Mouse (Mus musculus): ENCODE data around the gene Coq10a.

The Coq10a gene

GRCm38 (mm10) chr10:128385902-128386301 is 17.1 kb upstream of the Coq10a start:
- no peak for DNase-seq (ENCODE audit: low read depth, low spot score)

DNA sequence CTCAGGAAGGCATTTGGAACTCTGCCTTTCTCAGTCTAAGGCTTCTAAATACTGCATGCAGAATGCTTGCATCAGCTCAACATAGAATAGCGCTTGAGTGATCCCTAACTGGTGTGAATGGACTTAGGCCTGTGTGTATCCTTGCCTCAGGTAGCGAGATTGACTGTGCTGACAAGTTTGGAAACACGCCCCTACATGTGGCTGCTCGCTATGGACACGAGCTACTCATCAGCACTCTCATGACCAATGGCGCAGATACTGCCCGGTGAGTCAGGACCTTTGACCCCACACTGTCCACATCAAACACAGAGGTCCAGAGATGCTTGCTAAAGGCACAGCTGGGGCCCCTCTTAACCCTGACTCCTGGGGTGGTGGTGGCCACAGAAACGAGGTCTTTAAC is 13.7 kb upstream of the Coq10a start:
- DNase-seq (ENCODE audit: low read depth, low spot score): no peak

- DNase-seq (ENCODE audit: low read depth, low spot score): peak; percentile 86
Observed at GRCm38 (mm10) chr10:128380565-128380964, 11.8 kb upstream of the Coq10a start.

GRCm38 (mm10) chr10:128379260-128379659 is 10.5 kb upstream of the Coq10a start:
- DNase-seq (ENCODE audit: low read depth, low spot score): no peak

DNA sequence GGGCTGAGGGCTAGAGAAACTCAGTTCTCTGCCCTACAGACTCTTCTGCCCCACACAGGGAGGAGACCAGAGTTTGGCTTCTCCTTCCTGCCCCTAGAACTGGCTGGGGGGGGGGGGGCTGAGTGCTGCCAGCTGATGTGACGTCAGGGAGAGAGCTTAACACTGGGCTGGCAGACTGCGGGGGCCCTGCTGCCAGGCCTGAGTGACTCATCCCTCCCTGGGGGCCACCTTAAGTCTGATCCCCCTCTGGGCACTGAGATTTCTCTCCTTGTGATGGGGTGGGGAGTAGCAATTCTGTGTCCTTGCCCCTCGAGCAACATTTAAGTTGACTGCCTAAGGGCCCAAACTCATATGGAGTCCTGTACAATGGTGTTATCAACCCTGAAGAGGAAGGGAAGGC is 9.7 kb upstream of the Coq10a start:
- no peak for DNase-seq (ENCODE audit: low read depth, low spot score)

GRCm38 (mm10) chr10:128377940-128378448 is 9.2 kb upstream of the Coq10a start:
- no peak for DNase-seq (ENCODE audit: low read depth, low spot score)

DNA sequence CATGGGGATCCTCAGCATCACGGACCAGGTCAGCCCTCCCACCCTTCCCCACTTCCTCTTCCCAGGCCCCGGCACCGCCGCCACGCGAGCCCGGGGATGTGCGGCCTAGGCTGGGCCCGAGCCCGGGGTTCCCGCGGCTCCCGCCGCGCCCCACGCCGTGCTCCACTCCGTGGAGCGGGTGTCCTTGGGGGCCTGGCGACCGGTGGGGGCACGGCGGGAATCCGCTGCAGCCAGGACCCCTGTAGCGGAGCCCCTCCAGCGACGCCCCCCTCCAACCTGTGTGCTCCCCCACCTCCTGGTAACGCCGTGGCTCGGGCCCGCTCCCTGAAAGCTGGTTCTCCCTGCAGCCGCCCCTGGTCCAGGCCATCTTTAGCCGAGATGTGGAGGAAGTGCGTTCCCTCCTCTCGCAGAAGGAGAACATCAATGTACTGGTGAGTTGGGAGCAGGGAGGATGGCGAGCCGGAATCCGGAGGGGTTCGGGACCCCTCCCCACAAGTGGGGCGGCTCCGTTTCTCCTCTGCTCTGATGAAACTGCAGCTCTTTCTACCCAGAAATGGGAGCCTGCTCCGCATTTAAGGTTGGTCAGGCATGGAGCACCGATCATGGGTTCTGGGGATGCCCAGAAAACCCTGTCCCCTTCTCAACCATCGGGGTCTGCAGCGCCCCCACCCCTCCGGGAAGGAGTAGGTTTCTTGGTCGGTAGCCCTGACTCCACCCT is 8.6 kb upstream of the Coq10a start:
- peak; percentile 61 for DNase-seq (ENCODE audit: low read depth, low spot score)

DNA sequence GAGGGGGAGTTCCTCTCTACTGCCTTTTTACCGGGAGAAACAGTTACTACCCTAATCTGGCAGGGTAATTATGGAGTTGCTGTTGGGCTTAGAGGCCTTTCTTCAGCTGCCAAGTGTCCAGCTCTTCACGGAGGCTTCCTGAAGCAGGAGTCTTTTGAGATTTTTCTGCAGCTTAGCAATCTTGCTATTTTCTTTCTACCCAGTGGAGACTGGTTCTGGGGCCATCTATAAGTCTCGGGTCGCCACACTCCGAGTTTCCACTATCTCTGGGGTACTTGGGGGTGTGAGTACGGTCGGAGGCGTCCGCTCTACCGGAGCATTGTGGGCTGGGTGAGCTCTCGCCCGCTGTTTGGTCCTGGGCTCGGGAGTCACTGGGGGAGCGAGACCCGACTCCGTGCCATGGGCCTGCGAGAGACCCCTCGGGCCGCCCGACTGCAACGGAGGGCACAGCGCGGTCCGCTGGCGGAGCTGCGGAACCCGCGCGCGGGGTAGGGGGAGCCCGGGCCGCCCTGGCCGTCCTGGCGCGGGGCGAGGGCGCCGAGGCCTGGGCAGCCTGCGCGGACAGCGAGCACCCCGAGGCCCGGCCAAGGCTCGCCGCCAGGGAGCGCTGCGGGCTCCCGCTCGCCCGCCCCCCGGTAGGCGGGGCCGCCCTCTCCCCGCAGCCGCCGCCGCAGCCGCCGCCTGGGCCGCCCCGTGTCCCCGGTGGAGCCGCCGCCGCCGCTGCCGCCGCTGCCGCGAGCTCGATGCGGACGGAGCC is 7.8 kb upstream of the Coq10a start, which contains the start of gene Ankrd52:
Ankrd52 (plus strand) TSS at position 661 of the 757 bp plus-strand sequence.
- peak; percentile 77 for DNase-seq (ENCODE audit: low read depth, low spot score)

DNA sequence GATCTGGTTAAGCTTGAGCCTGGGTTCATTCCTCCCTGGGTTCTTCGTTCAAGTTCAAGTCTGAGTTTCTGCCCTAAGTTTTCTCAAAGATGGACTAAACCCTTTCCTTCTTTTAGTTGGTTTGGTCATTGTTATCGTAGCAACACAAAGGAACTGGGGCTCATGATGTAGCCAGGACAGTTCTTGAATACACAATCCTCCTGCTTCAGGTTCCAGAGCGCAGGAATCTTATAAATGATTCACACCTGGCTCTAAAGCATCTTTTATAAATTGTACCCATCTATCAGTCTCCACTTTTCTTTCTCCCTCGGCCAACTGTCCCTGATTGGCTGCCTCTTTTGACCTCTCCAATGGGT is 7.3 kb upstream of the Coq10a start:
- DNase-seq (ENCODE audit: low read depth, low spot score): no peak

- peak; percentile 91 for DNase-seq (ENCODE audit: low read depth, low spot score)
Observed at GRCm38 (mm10) chr10:128374393-128374792, 5.6 kb upstream of the Coq10a start.

GRCm38 (mm10) chr10:128372989-128373748 is 4.4 kb upstream of the Coq10a start:
- DNase-seq (ENCODE audit: low read depth, low spot score): peak; percentile 57

DNA sequence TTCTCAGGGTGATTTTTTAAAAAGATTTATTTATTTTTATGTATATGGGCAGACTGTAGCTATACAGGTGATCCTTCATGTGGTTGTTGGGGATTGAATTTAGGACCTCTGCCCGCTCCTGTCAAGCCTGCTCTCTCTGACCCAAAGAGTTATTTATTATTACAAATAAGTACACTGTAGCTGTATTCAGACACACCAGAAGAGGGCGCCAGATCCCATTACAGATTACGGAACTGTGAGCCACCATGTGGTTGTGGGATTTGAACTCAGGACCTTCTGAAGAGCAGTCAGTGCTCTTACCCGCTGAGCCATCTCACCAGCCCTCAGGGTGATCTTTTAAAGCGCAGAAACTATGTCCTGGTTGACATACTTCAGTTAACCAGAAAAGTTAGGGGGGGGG is 3.3 kb upstream of the Coq10a start:
- DNase-seq (ENCODE audit: low read depth, low spot score): no peak

GRCm38 (mm10) chr10:128370601-128371000 is 1.8 kb upstream of the Coq10a start:
- DNase-seq (ENCODE audit: low read depth, low spot score): peak; percentile 83

GRCm38 (mm10) chr10:128370021-128370420 is 1.2 kb upstream of the Coq10a start:
- peak; percentile 83 for DNase-seq (ENCODE audit: low read depth, low spot score)

- DNase-seq (ENCODE audit: low read depth, low spot score): peak; percentile 18
Observed at GRCm38 (mm10) chr10:128369599-128369998, 802 bp upstream of the Coq10a start.

- no peak for DNase-seq (ENCODE audit: low read depth, low spot score)
Observed at GRCm38 (mm10) chr10:128369218-128369543, 384 bp upstream of the Coq10a start.

DNA sequence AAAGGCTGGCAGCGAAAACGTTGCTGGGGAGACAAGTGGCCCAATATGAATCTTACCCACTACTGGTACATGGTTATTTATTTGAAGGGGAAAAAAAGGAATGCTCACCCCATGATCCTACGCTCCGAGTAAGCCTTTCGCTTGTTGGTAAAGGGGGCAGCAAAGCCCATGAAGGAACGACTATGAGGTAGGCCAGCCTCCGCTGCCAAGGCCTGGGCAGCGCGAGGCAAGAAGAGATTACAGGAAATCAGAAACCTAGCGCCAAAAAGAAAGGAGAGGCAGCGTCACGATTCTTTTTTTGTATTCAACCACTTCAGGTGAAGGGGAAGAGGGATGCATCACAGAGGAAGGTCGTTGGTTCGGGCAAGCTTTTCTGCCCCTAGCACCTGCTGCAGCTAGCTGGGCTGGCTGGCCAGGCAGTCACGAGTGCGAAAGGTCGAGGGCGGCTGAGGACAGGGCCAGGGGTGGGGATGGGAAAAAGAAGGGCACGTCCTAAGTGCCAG is 847 bp downstream of the Coq10a start:
- no peak for DNase-seq (ENCODE audit: low read depth, low spot score)

DNA sequence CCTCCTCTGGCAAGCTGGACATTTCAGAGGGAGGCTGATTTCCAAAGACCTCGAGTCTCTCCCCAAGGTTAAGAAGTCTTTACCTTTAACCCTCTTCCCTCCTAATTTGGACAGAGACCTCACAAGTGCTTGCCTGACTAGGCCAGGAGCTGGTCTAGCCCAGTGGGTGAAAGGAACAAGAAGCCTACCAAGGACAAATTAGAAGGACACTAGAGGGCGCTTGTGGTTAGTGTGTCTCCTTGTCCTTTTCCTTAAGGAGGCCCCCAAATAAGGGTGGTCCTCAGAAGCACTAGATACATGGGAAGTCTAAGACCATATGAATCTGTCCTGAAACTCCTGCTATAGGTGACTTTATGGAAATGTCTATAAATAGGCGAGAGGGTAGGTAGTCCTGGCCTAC is 6.2 kb downstream of the Coq10a start:
- DNase-seq (ENCODE audit: low read depth, low spot score): peak; percentile 43

DNA sequence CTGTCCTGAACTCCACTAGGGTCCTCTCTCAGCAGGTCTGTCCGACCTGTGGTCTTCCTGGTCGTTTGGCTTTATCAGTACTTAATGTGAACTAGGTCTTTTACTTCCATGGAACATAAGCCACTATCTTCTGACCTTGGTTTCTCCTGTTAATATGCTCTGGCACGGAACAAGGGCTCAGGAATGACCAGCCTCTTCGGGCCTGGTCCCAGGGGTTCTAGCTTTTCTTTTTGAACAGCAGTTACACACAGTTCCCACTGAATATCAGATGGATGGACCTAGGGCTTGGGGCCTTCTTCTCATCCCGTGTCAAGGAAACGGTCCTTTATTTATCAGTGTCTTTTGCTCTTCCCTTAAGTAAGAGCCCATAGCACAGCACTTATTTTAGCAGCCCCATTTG is 7.0 kb downstream of the Coq10a start:
- DNase-seq (ENCODE audit: low read depth, low spot score): no peak

DNA sequence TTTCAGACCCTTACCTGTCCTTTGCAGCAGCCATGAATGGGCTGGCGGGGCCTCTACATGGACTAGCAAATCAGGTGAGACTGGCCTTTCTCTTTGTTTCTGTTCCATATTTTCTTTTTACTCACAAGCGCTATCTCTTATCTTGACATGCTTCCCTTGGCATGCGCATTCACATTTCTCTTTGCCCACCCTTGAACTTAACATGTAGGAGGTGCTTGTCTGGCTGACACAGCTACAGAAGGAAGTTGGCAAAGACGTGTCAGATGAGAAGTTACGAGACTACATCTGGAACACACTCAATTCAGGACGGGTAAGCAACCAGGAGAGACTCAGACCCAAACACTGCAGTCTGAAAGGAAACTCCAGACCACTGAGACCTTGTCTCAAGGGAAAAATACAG is 9.6 kb downstream of the Coq10a start:
- DNase-seq (ENCODE audit: low read depth, low spot score): no peak

DNA sequence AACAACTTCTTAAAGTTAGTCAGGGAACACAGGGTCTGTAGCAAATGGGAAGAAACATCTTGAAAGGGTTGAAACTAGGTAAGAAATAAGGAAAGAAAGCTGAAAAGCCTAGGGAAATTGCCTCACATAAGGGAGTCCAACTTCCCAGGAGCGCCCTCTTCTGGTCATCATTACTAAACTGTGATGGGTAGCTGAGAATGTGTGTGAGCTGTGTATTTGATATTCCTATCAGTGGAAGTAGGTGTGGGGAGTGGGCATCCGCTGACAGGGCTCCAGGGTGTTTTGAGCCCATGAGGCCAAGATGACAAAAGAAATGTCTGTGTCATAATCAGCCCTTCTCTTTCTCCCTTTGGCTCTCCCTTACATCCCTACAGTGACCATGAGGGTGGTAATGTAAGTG is 10.0 kb downstream of the Coq10a start:
- peak; percentile 70 for DNase-seq (ENCODE audit: low read depth, low spot score)

DNA sequence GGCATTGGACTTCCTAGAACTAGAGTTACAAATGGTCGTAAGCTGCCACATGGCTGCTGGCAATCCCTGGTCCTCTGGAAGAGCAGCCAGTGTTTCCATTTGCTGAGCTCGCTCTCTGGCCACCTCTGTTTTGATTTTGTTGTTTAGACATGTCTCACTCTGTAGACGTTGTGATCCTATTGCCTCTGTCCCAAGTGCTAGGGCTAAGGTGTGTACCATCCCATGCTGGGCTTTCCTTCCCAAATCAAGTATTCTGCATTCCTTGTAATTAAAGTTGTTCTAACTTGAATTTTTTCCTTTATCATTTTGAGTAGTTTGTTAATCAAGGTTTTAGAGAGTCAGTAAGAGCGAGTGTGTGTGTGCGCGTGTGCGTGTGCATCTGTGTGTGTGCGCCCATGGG is 21.3 kb downstream of the Coq10a start:
- DNase-seq (ENCODE audit: low read depth, low spot score): peak; percentile 61

All from ZHBTc4 (cell line).